Mouse (Mus musculus) lung, postnatal 0 days (tissue): Measurements from ENCODE around the gene Snph.

Experiments used
- CTCF ChIP-seq: IDR thresholded peaks from 2 replicates; pipeline ENCODE4 v1.5.1; 2016; ENCODE audit warnings: antibody characterized with exemption, mild to moderate bottlenecking
- EP300 ChIP-seq: IDR thresholded peaks from 2 replicates; pipeline ENCODE4 v1.6.1; 2016; ENCODE audit warnings: antibody characterized with exemption, mild to moderate bottlenecking, control low read depth

DNA sequence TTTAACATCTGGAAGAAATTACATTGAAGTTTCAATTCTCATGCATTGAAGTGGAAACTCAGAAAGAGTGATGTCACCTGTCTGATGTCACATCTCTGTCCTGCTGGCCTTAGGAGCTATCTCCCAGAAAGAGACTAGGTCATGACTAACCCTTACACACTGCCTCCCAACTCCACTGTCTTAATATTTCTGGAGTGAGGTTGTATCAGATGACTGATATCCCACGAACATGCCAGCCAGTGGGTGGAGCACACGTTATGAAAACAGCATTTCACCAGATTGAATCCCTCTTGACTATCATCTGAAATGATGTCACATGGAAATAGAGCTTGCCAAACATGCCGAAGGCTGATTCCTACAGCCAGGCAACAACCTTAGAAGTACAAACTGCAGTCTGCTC is 67.4 kb downstream of the Snph start:
- TF ChIP-seq CTCF (no peak), EP300 (no peak)
